Mouse (Mus musculus) myocyte (in vitro differentiated cells): ENCODE measurements around the gene Cited2.

Source experiments
- CEBPB ChIP-seq: IDR thresholded peaks from 2 replicates; pipeline ENCODE4 v1.6.1; 2011; ENCODE audit warnings: mild to moderate bottlenecking, moderate library complexity; ENCODE audit not compliant: poor library complexity, insufficient read depth, severe bottlenecking
- E2F4 ChIP-seq: IDR thresholded peaks from one replicate; pipeline ENCODE4 v1.6.1; 2011; ENCODE audit warnings: mild to moderate bottlenecking, control low read depth, moderate library complexity; ENCODE audit not compliant: insufficient read depth
- MYOD1 ChIP-seq, 3 experiments: IDR thresholded peaks; one replicate each; pipeline ENCODE4 v1.6.1; 2011; ENCODE audit warnings: control low read depth in 2 of 3, low read depth in 2 of 3, mild to moderate bottlenecking in 2 of 3, moderate library complexity in 1 of 3; ENCODE audit not compliant: insufficient read length in 2 of 3, control insufficient read depth in 1 of 3
- POLR2A ChIP-seq: IDR thresholded peaks from one replicate; pipeline ENCODE4 v1.6.1; 2011; ENCODE audit warnings: low read depth, mild to moderate bottlenecking, control low read depth, moderate library complexity; ENCODE audit not compliant: insufficient read length
- POLR2AphosphoS2 ChIP-seq: IDR thresholded peaks from one replicate; pipeline ENCODE4 v1.6.1; 2011; ENCODE audit warnings: low read depth, control low read depth; ENCODE audit not compliant: insufficient read length
- TCF12 ChIP-seq: IDR thresholded peaks from one replicate; pipeline ENCODE4 v1.6.1; 2011; ENCODE audit warnings: mild to moderate bottlenecking, control low read depth; ENCODE audit not compliant: poor library complexity, insufficient read depth, severe bottlenecking

DNA sequence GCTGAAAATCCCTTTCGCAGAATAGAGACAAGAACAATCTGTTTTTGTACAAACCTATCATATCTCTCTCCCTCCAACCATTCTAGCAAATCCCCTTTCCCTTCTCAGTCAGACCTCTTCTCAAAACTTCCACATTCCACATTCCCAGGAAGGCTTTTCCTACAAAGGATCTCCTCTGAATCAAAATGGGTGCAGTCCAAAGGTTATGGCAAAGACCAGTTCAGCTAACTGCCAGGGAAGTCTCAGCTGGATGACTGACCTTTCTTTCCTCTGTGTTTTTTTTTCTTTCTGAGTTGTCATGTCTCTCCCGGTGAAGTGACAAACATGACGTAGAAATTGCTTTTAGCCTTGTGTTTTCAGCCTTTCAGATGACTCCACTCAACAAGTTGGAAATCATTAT lies 27.2 kb upstream of the Cited2 start:
- no peak for TF ChIP-seq E2F4
- no peak for TF ChIP-seq POLR2A
- TF ChIP-seq CEBPB, result no peak
- no peak for TF ChIP-seq POLR2AphosphoS2
- no peak for TF ChIP-seq TCF12
- TF ChIP-seq MYOD1 (IDR thresholded peaks at IDR 0.05; ENCODE audit: control insufficient read depth in 1 of 3, insufficient read length in 2 of 3, low read depth in 2 of 3), result no peak
